Mouse (Mus musculus) olfactory bulb, adult 2 months (tissue): ENCODE data around the gene Ubox5.

Experiments
- CTCF ChIP-seq: fragments of 200-500 bp; IDR thresholded peaks from 2 replicates; pipeline ENCODE4 v1.5.1; 2012; ENCODE audit warnings: low read depth, mild to moderate bottlenecking, low read length, moderate library complexity; ENCODE audit not compliant: insufficient read depth
- POLR2A ChIP-seq: fragments of 200-500 bp; IDR thresholded peaks from 2 replicates; pipeline ENCODE4 v1.6.1; 2012; ENCODE audit warnings: mild to moderate bottlenecking, low read depth, low read length, moderate library complexity; ENCODE audit not compliant: insufficient read depth

DNA sequence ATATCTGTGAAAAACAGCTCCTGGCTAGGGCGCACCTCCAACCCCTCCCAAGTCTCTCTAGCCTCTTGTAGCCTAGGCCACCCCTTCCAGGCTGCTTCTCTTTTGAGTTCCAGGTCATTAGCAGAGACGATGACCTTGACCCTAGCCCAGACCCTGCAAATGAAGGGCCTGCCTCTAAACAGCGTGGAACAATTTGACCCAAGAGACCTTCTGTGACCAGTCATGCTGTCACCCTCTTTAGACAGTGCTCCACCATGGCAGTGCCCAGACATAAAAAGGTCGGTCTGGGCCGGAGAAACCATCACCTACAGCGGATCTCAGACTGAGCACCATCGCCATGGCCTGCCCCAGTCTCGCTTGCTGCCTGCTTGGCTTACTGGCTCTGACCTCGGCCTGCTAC, 54.0 kb downstream of the Ubox5 start, which contains the start of gene Oxt:
- TF ChIP-seq POLR2A (no peak), CTCF (no peak)
